Mouse (Mus musculus): Measurements from ENCODE around the gene Fam136a. TPM values are rescaled to one million over a fixed set of nuclear protein-coding genes. Genes with fewer than 3 reads are reported as not detected.

The Fam136a gene
- 111 TPM in 2 replicates for polyA plus RNA-seq (2015; fragmentation: Nextera tagmentation; extraction: Ambion mirVana)

DNA sequence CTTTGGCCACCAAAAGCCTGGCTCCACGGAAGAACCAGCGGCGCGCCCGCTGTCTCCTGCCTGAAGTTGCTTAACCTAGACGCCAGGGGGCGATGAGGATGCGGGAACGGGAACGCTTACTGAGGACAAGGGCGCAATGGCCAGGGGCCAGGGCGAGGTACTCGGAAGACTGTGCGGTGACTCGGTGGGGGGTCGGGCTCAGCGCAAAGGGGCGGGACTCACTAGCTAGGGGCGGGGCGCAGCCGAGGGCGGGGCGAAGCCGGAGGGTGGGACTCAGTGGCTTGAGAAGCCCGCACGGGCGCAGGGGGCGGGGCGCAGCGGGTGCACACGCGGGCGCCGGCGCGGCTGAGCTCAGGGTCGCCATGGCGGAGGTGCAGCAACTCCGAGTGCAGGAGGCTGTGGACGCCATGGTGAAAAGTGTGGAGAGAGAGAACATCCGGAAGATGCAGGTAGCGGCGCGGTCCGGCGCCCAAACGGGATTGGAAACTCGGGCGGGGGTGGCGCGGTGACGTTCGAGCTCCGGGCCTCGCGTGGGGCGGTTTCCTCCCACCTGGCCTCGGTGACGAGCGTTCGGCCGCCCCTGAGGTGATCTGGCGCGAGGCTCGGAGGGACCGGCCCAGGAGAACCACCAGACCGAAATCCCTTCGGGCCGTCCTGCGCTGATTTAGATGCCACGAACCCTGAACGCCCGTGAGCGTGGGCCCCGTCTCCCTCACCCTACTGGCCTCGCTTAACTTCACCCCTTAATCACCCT lies at the start of gene Fam136a:
TSS of gene Fam136a (plus strand) at position 276 of the 754 bp plus-strand sequence.
- peaks cover 15% of the 10 kb centered on the region for H3K4me1 ChIP-seq
- H3K9me3 ChIP-seq: no peaks in the 10 kb centered on the region
- H3K9ac ChIP-seq: peak within 1 kb of the TSS; percentile 71
- under 1% methylated on average over 75 of the region's 76 CpGs for WGBS
- H3K36me3 ChIP-seq: peaks cover 16% of the 10 kb centered on the region; the same call in 1 of the 2 replicates
- peak within 1 kb of the TSS; percentile 80 for H3K27ac ChIP-seq
- ATAC-seq (ENCODE audit: borderline replicate concordance, extremely low read depth, low FRiP score, low TSS enrichment): peak; percentile 97
- peak within 1 kb of the TSS; percentile 85 for H3K4me3 ChIP-seq
- peak within 1 kb of the TSS; percentile 94 for H3K4me2 ChIP-seq
- H3K27me3 ChIP-seq: no peaks in the 10 kb centered on the region

- no peaks in the 10 kb centered on the region for H3K9me3 ChIP-seq
- no peak overlapping the region for H3K9ac ChIP-seq
- 32% methylated on average over 1 of the region's 1 CpGs for WGBS
- no peak for ATAC-seq (ENCODE audit: borderline replicate concordance, extremely low read depth, low FRiP score, low TSS enrichment)
- no peak overlapping the region for H3K4me3 ChIP-seq
- H3K27ac ChIP-seq: no peak overlapping the region
- H3K4me2 ChIP-seq: no peak overlapping the region
- H3K4me1 ChIP-seq: no peaks in the 10 kb centered on the region
- H3K36me3 ChIP-seq: no peaks in the 10 kb centered on the region
- H3K27me3 ChIP-seq: no peaks in the 10 kb centered on the region
Observed at GRCm38 (mm10) chr6:86317066-86317465, 48.4 kb upstream of the Fam136a start.

DNA sequence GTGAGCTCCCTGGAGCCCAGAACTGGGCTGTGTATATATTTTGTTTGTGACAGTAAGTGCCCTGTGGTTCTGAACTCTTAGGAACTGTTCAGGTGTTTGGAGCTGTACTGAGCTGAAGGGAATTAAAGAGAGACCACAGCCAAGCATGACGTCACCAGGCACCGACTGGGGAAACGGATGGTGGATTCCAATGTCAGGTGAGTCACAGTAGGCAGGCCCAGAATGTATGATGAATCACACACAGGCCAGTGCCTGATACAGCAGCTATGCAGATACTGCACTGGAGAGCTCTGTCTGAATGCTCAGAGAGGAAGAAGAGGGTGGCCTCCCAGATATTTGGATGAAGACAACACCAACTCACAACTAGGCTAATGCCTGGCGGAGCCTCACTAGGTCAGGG lies 46.6 kb upstream of the Fam136a start:
- Histone ChIP-seq H3K4me1 (no peaks in the 10 kb centered on the region), H3K27ac (no peak overlapping the region), H3K27me3 (no peaks in the 10 kb centered on the region), H3K9ac (no peak overlapping the region), H3K36me3 (no peaks in the 10 kb centered on the region), H3K4me2 (no peak overlapping the region), H3K4me3 (no peak overlapping the region), H3K9me3 (no peaks in the 10 kb centered on the region)
- no peak for ATAC-seq (ENCODE audit: borderline replicate concordance, extremely low read depth, low FRiP score, low TSS enrichment)
- WGBS: 51% methylated on average over 4 of the region's 4 CpGs

GRCm38 (mm10) chr6:86322031-86322563 lies 43.3 kb upstream of the Fam136a start:
- H3K9ac ChIP-seq: no peak overlapping the region
- no peak overlapping the region for H3K27ac ChIP-seq
- H3K36me3 ChIP-seq: no peaks in the 10 kb centered on the region
- H3K4me1 ChIP-seq: no peaks in the 10 kb centered on the region
- no peaks in the 10 kb centered on the region for H3K9me3 ChIP-seq
- H3K4me2 ChIP-seq: no peak overlapping the region
- no peak overlapping the region for H3K4me3 ChIP-seq
- H3K27me3 ChIP-seq: no peaks in the 10 kb centered on the region
- WGBS: 75% methylated on average over 5 of the region's 5 CpGs
- ATAC-seq (ENCODE audit: borderline replicate concordance, extremely low read depth, low FRiP score, low TSS enrichment): no peak

DNA sequence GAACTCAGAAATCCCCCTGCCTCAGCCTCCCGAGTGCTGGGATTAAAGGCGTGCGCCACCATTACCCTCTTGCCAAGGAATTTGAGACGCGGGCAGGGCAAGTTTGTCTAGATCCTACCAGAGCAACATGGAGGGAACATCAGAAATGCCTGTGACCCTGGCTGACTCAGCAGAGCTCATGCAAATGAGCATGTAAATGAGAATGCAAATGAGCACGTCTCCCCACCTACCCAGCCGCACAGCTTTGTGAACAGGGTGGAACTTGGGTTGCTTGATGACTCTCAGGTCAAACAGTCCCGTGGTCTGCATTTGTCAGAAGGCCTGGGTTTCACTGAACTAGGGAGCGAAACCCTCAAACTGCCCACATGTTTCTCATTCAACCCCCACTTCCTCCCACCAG lies 42.5 kb upstream of the Fam136a start:
- no peaks in the 10 kb centered on the region for H3K4me1 ChIP-seq
- no peak overlapping the region for H3K4me2 ChIP-seq
- no peak for ATAC-seq (ENCODE audit: borderline replicate concordance, extremely low read depth, low FRiP score, low TSS enrichment)
- H3K27me3 ChIP-seq: no peaks in the 10 kb centered on the region
- H3K4me3 ChIP-seq: no peak overlapping the region
- no peaks in the 10 kb centered on the region for H3K36me3 ChIP-seq
- H3K27ac ChIP-seq: no peak overlapping the region
- 92% methylated on average over 9 of the region's 9 CpGs for WGBS
- H3K9me3 ChIP-seq: no peaks in the 10 kb centered on the region
- no peak overlapping the region for H3K9ac ChIP-seq

DNA sequence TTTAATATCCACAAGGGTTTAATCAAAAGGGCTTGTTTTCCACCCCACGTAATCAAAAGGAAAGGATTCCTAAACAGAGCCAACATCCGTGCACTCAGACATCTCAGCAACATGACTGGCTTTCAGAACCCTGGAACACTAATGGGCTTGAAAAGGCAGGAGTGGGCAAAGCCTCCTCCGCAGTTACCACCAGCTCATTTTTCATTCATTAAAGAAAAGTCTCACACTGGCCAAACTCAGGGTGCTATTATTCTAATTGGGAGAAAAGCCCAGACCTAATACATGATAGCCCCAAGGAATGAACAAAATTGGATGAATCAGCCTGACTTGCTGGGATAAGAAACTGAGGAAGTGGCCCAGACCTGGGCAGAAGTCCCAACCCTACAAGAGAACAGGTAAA lies 41.0 kb upstream of the Fam136a start:
- no peak overlapping the region for H3K4me2 ChIP-seq
- no peaks in the 10 kb centered on the region for H3K4me1 ChIP-seq
- H3K9me3 ChIP-seq: no peaks in the 10 kb centered on the region
- no peaks in the 10 kb centered on the region for H3K27me3 ChIP-seq
- H3K4me3 ChIP-seq: no peak overlapping the region
- no peak overlapping the region for H3K9ac ChIP-seq
- ATAC-seq (ENCODE audit: borderline replicate concordance, extremely low read depth, low FRiP score, low TSS enrichment): no peak
- no peak overlapping the region for H3K27ac ChIP-seq
- no peaks in the 10 kb centered on the region for H3K36me3 ChIP-seq
- 78% methylated on average over 3 of the region's 3 CpGs for WGBS

GRCm38 (mm10) chr6:86325646-86326045 lies 39.8 kb upstream of the Fam136a start:
- Histone ChIP-seq H3K27ac (no peak overlapping the region), H3K9me3 (no peaks in the 10 kb centered on the region), H3K36me3 (no peaks in the 10 kb centered on the region), H3K4me1 (no peaks in the 10 kb centered on the region), H3K4me2 (no peak overlapping the region), H3K9ac (no peak overlapping the region), H3K27me3 (no peaks in the 10 kb centered on the region), H3K4me3 (no peak overlapping the region)
- no peak for ATAC-seq (ENCODE audit: borderline replicate concordance, extremely low read depth, low FRiP score, low TSS enrichment)
- WGBS: 68% methylated on average over 5 of the region's 5 CpGs

DNA sequence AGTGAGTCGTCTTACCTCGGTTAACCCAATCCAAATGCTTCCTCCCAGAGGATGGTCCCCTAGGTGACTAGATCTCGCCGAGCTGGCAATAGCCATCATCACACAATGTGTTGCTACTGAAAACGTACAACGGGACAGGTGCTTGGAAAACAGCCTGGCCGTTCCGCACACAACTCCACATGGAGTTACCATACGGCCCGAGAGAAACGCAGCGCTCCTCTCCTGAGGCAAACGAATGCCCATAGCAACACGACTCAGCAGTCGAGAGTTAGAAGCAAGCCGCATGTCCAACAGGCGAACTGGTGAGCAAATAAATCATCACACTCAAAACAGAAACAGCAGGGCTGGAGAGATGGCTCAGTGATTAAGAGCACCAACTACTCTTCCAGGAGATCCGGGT lies 38.6 kb upstream of the Fam136a start:
- 83% methylated on average over 18 of the region's 18 CpGs for WGBS
- no peaks in the 10 kb centered on the region for H3K9me3 ChIP-seq
- no peaks in the 10 kb centered on the region for H3K36me3 ChIP-seq
- no peaks in the 10 kb centered on the region for H3K27me3 ChIP-seq
- H3K4me3 ChIP-seq: no peak overlapping the region
- ATAC-seq (ENCODE audit: borderline replicate concordance, extremely low read depth, low FRiP score, low TSS enrichment): no peak
- no peaks in the 10 kb centered on the region for H3K4me1 ChIP-seq
- no peak overlapping the region for H3K9ac ChIP-seq
- H3K4me2 ChIP-seq: no peak overlapping the region
- no peak overlapping the region for H3K27ac ChIP-seq

GRCm38 (mm10) chr6:86328369-86328768 lies 37.1 kb upstream of the Fam136a start:
- Histone ChIP-seq H3K27ac (no peak overlapping the region), H3K4me1 (no peaks in the 10 kb centered on the region), H3K9me3 (no peaks in the 10 kb centered on the region), H3K4me2 (no peak overlapping the region), H3K36me3 (no peaks in the 10 kb centered on the region), H3K9ac (no peak overlapping the region), H3K27me3 (no peaks in the 10 kb centered on the region), H3K4me3 (no peak overlapping the region)
- WGBS: 57% methylated on average over 3 of the region's 3 CpGs
- no peak for ATAC-seq (ENCODE audit: borderline replicate concordance, extremely low read depth, low FRiP score, low TSS enrichment)

- no peak for ATAC-seq (ENCODE audit: borderline replicate concordance, extremely low read depth, low FRiP score, low TSS enrichment)
- Histone ChIP-seq H3K27ac (no peak overlapping the region), H3K9ac (no peak overlapping the region), H3K4me1 (no peaks in the 10 kb centered on the region), H3K4me2 (no peak overlapping the region), H3K36me3 (no peaks in the 10 kb centered on the region), H3K9me3 (no peaks in the 10 kb centered on the region), H3K27me3 (no peaks in the 10 kb centered on the region), H3K4me3 (no peak overlapping the region)
- WGBS: 90% methylated on average over 6 of the region's 6 CpGs
Observed at GRCm38 (mm10) chr6:86329943-86330342, 35.5 kb upstream of the Fam136a start.

GRCm38 (mm10) chr6:86335121-86335849 lies 30.2 kb upstream of the Fam136a start:
- no peak for ATAC-seq (ENCODE audit: borderline replicate concordance, extremely low read depth, low FRiP score, low TSS enrichment)
- H3K9ac ChIP-seq: no peak overlapping the region
- 0 out of 2 replicates have a peak, but pooled peaks cover 5% of the 10 kb centered on the region for H3K4me1 ChIP-seq
- H3K4me2 ChIP-seq: no peak overlapping the region
- H3K36me3 ChIP-seq: no peaks in the 10 kb centered on the region
- H3K27me3 ChIP-seq: no peaks in the 10 kb centered on the region
- H3K4me3 ChIP-seq: no peak overlapping the region
- no peak overlapping the region for H3K27ac ChIP-seq
- WGBS: 60% methylated on average over 11 of the region's 11 CpGs
- no peaks in the 10 kb centered on the region for H3K9me3 ChIP-seq

GRCm38 (mm10) chr6:86335860-86336259 lies 29.6 kb upstream of the Fam136a start:
- Histone ChIP-seq H3K4me1 (0 out of 2 replicates have a peak, but pooled peaks cover 5% of the 10 kb centered on the region), H3K9ac (no peak overlapping the region), H3K27ac (no peak overlapping the region), H3K4me2 (no peak overlapping the region), H3K9me3 (no peaks in the 10 kb centered on the region), H3K36me3 (no peaks in the 10 kb centered on the region), H3K4me3 (no peak overlapping the region), H3K27me3 (no peaks in the 10 kb centered on the region)
- no peak for ATAC-seq (ENCODE audit: borderline replicate concordance, extremely low read depth, low FRiP score, low TSS enrichment)
- WGBS: 74% methylated on average over 5 of the region's 5 CpGs

Data from lung, embryonic 15.5 days (tissue).